Mouse (Mus musculus) central nervous system, embryonic 14 days (tissue): Measurements from ENCODE around the gene Atad3a. TPM values are rescaled to one million over a fixed set of nuclear protein-coding genes. Genes with fewer than 3 reads are reported as not detected.

Experiments
- polyA plus RNA-seq: library from polyadenylated mRNA; depleted of rRNA; stranded (reverse); fragments of >200 nt; gene quantifications from 2 replicates; pipeline ENCODE4 v1.2.3, GENCODE M21; 2012; rRNA removed

Atad3a gene
- 107 TPM in 2 replicates for polyA plus RNA-seq

GRCm38 (mm10) chr4:155760613-155761355, at the start of gene Atad3a:
Atad3a (minus strand) TSS chr4:155761093.

DNA sequence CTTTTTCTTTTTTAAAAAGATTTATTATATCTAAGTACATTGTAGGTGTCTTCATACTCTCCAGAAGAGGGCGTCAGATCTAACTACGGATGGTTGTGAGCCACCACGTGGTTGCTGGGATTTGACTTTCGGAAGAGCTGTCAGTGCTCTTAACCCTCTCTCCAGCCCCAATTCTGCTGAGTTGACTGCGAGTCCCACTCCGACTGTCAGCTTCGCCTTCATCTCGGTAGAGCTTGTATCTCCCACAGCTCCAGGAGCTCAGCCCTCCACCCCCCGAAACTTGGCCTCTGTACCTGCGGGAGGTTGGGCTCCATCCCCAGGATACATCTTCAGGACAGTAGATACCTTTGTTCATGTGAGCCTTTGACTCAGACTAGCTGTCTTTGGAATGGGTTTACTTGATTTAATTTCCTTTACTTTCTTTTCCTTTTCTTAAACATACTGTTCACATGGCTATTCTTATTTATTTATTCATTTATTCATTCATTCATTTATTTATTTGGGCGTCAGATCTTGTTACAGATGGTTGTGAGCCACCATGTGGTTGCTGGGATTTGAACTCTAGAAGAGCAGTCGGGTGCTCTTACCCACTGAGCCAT, 41.9 kb upstream of the Atad3a start, which contains the start of gene Mrpl20:
Gene Mrpl20, plus strand, starts transcription at position 138 of the 599 bp plus-strand sequence.

GRCm38 (mm10) chr4:155790021-155790489, 29.2 kb upstream of the Atad3a start, which contains the start of gene Ankrd65:
Ankrd65 (plus strand) TSS chr4:155790439.

GRCm38 (mm10) chr4:155785819-155786218, 24.9 kb upstream of the Atad3a start, which contains the start of gene Tmem88b:
Tmem88b (minus strand) TSS chr4:155785874.

GRCm38 (mm10) chr4:155774280-155774754, 13.4 kb upstream of the Atad3a start, which contains the start of gene Vwa1:
Vwa1 (minus strand) TSS chr4:155774698.

GRCm38 (mm10) chr4:155734350-155734941, 26.4 kb downstream of the Atad3a start, which contains the start of gene Tmem240:
Tmem240 (plus strand) TSS chr4:155734800.

GRCm38 (mm10) chr4:155704721-155705591, 55.9 kb downstream of the Atad3a start, which contains the start of gene Ssu72:
Ssu72 (plus strand) TSS chr4:155704800.

DNA sequence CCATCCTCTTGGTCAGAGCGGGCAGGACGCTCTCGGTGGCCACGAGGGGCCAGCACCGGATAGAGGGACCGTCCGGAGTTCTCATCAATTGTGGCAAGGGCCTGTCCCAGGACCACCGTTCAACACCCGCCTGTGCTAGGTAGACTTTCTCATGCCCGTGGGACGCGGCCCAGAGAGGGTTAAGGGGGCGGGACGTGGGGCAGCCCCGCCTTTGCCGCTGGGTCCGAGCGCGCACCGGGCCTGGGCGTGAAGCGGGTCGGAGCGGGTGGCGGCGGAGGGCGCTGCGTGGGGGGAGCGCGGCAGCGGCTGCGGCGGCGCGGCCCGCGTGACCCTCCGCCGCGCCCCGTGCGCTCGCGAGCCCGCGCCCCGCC, 66.8 kb downstream of the Atad3a start, which contains the start of gene Fndc10:
Gene Fndc10, plus strand, starts transcription at position 232 of the 371 bp plus-strand sequence.

Other genes with a start within 250 kb of the Atad3a start
- 80.8 and 92.1 TPM in 2 replicates for gene Nadk, start 198.7 kb downstream of the Atad3a start, polyA plus RNA-seq
- gene Slc35e2, start 159.7 kb downstream of the Atad3a start, polyA plus RNA-seq: 15.5 and 15.9 TPM in 2 replicates
- 56.1 and 63.3 TPM in 2 replicates for gene Cdk11b, start 136.2 kb downstream of the Atad3a start, polyA plus RNA-seq
- not detected in 2 replicates for gene Gm10563, start 115.7 kb downstream of the Atad3a start, polyA plus RNA-seq
- 9.1 and 13.0 TPM in 2 replicates for gene Mmp23, start 107.7 kb downstream of the Atad3a start, polyA plus RNA-seq
- 91.5 and 97.1 TPM in 2 replicates for gene Mib2, start 91.9 kb downstream of the Atad3a start, polyA plus RNA-seq
- 22.4 and 26.6 TPM in 2 replicates for gene Fndc10, start 66.8 kb downstream of the Atad3a start, polyA plus RNA-seq
- gene Ssu72, start 56.3 kb downstream of the Atad3a start, polyA plus RNA-seq: 122 and 133 TPM in 2 replicates
- gene Tmem240, start 26.3 kb downstream of the Atad3a start, polyA plus RNA-seq: 26.3 and 28.4 TPM in 2 replicates
- gene Vwa1, start 13.6 kb upstream of the Atad3a start, polyA plus RNA-seq: 18.5 and 19.0 TPM in 2 replicates
- 0.98 and 1.3 TPM in 2 replicates for gene Tmem88b, start 24.8 kb upstream of the Atad3a start, polyA plus RNA-seq
- 0.06 TPM in 1 of 2 replicates, not detected in the other for gene Ankrd65, start 29.3 kb upstream of the Atad3a start, polyA plus RNA-seq
- 121 and 130 TPM in 2 replicates for gene Mrpl20, start 41.8 kb upstream of the Atad3a start, polyA plus RNA-seq
- 221 and 226 TPM in 2 replicates for gene Ccnl2, start 51.4 kb upstream of the Atad3a start, polyA plus RNA-seq
- gene Aurkaip1, start 70.2 kb upstream of the Atad3a start, polyA plus RNA-seq: 107 and 111 TPM in 2 replicates
- gene Mxra8, start 78.6 kb upstream of the Atad3a start, polyA plus RNA-seq: 46.6 and 77.3 TPM in 2 replicates
- gene Dvl1, start 86.3 kb upstream of the Atad3a start, polyA plus RNA-seq: 149 and 150 TPM in 2 replicates
- 0.53 and 0.79 TPM in 2 replicates for gene Tas1r3, start 102.3 kb upstream of the Atad3a start, polyA plus RNA-seq
- gene Cptp, start 108.3 kb upstream of the Atad3a start, polyA plus RNA-seq: 20.1 and 21.9 TPM in 2 replicates
- gene Ints11, start 108.5 kb upstream of the Atad3a start, polyA plus RNA-seq: 67.9 and 76.2 TPM in 2 replicates
- gene Pusl1, start 130.7 kb upstream of the Atad3a start, polyA plus RNA-seq: 87.2 and 88.3 TPM in 2 replicates
- gene Acap3, start 130.7 kb upstream of the Atad3a start, polyA plus RNA-seq: 101 and 108 TPM in 2 replicates
- gene Ube2j2, start 182.7 kb upstream of the Atad3a start, polyA plus RNA-seq: 117 and 126 TPM in 2 replicates
- 9.6 and 14.8 TPM in 2 replicates for gene C1qtnf12, start 201.2 kb upstream of the Atad3a start, polyA plus RNA-seq
- 15.3 and 15.5 TPM in 2 replicates for gene B3galt6, start 231.6 kb upstream of the Atad3a start, polyA plus RNA-seq
- 57.2 and 69.7 TPM in 2 replicates for gene Sdf4, start 231.8 kb upstream of the Atad3a start, polyA plus RNA-seq